Mouse (Mus musculus) megakaryocyte, adult 5-6 weeks (primary cell): ENCODE data around the gene Cldnd1. TPM values are rescaled to one million over a fixed set of nuclear protein-coding genes. Genes with fewer than 3 reads are reported as not detected.

ENCODE experiments used
- ATAC-seq: 2 replicates; pipeline ENCODE4 v1.8.0; 2016; ENCODE audit warnings: mild to moderate bottlenecking, inconsistent platforms; ENCODE audit not compliant: poor library complexity, severe bottlenecking
- total RNA-seq, 2 experiments: library from RNA; stranded (forward) in 1 of 2; stranded (reverse) in 1 of 2; fragments of 153-499, 151-499 nt in 1 of 2; fragments of 221-1000, 200-1000 nt in 1 of 2; gene quantifications; 2 replicates each; pipeline versions ENCODE4 v1.2.3 to v1.2.4; 2015 to 2017

The Cldnd1 gene
- total RNA-seq (2015) (65.0 and 74.3 TPM in 2 replicates), total RNA-seq (2017) (16.9 and 25.2 TPM in 2 replicates)

DNA sequence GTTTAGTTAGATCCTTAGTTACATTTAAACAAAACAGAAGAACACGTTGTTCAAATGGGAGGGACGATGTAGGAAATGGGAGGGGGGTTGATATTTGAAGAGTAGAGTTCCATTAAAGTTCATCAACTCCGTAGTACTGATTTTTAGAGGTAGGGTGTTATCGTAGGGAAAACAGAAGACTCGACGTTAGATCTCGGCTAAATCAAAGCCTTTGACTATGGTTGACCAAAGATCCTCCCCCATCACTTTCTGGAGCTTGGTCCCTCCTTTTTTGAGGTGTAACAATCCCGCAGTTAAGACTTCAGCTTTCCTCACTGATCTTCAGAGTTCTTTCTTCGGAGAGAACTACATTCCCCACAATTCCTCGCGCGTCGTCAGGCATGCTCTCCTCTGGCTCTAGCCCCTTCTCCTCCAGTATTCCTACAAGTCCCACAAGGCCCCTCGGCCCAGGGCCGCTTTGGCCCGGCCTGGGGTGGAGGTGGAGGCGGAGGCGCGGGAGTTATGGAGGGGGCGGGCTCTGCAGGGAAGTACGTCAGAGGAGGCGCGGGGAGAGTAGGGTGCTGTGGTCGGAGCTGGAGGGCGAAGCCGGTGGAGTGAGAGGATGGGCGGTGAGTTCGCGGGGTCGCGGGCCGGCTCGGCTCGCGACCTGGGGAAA, at the start of gene Cldnd1:
Gene Cldnd1 (plus strand): TSS at position 434 of the 655 bp plus-strand sequence.
- peak; percentile 96 for ATAC-seq

GRCm38 (mm10) chr16:58678660-58679059, 49.0 kb upstream of the Cldnd1 start:
- peak; percentile 78 for ATAC-seq

DNA sequence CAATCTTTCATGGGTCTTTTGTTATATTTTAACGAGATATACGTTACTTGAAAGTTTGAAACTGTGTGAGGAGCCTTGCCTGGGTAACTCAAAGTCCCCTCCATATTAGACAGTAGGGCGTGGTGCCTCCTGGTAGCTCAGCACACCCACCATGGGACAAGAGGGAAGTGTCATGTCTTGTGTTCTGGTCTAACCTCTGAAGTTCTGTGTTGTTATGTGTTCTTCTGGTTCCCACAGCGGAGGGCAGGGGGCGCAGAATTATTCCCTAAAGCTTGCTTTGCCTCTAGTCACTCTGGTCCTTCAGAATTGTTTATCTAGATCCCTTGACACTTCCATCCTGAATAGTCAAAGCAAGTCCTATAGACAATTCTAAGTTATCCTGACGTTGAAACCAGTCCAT, 45.7 kb upstream of the Cldnd1 start:
- no peak for ATAC-seq

- ATAC-seq: no peak
Measured at GRCm38 (mm10) chr16:58682870-58683269, 44.8 kb upstream of the Cldnd1 start.

DNA sequence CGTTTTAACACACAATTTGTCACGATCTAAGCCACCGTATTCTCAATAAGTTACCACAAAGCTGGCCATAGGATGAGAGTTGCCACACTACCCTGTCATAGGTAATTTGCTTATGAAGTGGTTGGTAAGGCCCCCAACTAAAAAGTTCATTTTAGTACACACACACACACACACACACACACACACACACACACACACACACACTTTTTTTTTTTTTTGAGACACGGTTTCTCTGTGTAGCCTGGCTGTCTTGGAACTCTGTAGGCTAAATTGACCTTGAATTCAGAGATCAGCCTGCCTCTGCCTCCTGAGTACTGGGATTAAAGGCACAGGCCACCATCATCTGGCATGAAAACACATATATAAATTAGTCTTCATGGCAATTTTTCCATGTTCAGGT, 43.8 kb upstream of the Cldnd1 start:
- ATAC-seq: no peak

DNA sequence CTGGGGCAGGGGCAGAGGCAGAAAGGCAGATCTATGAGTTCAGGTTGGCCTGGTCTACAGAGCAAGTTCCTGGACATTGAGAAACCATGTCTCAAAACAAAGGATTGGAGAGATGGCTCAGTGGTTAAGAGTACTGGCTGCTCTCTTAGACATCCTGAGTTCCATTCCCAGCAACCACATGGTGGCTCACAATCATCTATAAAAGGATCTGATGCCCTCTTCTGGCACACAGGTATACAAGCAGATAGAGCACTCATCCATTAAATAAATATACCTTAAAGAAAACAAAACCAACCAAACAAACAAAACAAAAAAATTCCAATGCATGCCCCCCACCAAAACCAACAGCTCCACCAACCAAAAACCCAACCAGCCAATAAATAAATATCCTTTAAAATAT, 43.2 kb upstream of the Cldnd1 start:
- no peak for ATAC-seq

GRCm38 (mm10) chr16:58685548-58686537, 41.9 kb upstream of the Cldnd1 start:
- peak; percentile 40 for ATAC-seq

- ATAC-seq: no peak
Measured at GRCm38 (mm10) chr16:58688534-58688933, 39.2 kb upstream of the Cldnd1 start.

GRCm38 (mm10) chr16:58689555-58690169, 38.0 kb upstream of the Cldnd1 start:
- ATAC-seq: peak; percentile 8

DNA sequence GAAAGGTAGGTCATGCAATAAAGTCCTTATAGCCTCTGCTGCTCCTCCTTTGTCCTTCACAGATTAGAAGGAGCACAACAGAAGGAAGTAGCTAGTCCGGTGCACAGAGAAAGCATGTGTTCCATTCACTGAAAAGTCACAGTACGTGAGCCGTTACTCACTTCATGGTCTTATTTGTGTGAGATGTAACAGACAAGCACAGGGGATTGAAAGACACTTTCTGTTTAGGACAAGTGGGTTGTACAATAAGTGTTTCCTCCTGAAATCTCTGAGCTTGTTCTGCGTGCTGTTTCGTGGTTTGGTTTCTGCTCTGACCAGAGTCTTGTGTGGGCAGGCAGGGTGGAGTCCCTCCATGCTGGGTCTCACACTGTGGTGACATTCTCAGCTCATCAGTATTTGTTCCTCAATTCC, 37.4 kb upstream of the Cldnd1 start:
- peak; percentile 83 for ATAC-seq

GRCm38 (mm10) chr16:58694091-58694490, 33.6 kb upstream of the Cldnd1 start:
- ATAC-seq: peak; percentile 39

- ATAC-seq: no peak
Measured at GRCm38 (mm10) chr16:58696796-58697195, 30.9 kb upstream of the Cldnd1 start.

GRCm38 (mm10) chr16:58697261-58697660, 30.4 kb upstream of the Cldnd1 start:
- ATAC-seq: no peak

- no peak for ATAC-seq
Measured at GRCm38 (mm10) chr16:58700174-58700573, 27.5 kb upstream of the Cldnd1 start.

DNA sequence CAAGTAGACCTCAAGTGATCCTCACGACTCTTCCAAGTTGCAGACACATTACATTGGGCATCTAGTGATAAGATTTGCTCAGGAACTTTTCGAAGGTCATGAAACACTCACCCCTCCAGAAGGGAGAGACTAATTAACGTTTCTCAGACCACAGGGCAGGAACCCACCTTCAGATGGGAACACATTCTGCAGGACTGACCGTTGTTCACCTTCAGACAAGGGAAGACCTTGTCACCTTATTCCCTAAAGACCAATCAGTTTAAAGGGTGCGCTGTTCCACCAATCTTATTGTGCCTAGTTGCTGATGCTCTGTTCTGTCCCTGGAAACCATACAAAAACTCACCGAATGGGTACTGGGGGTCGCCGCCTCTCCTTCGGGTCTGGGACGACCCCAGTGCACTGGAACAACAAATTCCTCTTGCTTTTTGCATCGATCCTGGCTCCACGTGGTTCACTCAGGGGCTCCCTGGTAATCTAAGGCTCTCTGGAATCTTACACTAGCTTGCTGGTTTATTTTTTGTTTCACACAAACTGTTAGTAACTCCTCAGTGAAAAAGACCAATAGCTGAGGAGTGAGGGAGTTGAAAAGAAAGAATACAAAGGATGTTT, 26.8 kb upstream of the Cldnd1 start:
- no peak for ATAC-seq

- peak; percentile 31 for ATAC-seq
Measured at GRCm38 (mm10) chr16:58701779-58702178, 25.9 kb upstream of the Cldnd1 start.

DNA sequence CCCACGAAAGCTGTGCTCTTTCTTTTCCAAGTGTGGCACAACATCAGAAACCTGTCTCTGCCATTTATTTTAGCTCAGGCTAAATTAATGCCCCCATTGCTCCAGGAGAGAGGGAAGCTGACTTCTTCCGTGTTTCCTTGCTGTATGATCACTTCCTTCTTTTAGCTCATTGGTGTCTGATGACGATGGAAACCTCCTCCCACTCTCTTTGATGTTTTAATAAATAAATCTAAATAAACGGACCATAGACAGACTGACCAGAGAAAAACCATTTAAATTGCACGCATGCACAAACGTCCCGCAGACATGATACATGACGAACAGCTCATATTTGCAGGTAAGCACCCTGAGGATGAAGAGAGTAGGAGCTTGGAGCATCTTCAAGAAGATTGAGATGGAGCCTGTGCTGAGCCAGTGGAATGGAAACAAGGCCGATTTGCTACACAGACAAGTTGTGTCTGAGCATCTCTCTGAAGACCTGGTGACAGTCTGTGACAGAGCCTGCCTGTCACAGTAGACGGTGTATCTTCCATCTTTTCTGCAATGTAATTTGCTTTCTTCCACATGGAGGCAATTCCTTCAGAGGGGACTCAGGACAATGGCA, 25.3 kb upstream of the Cldnd1 start:
- peak; percentile 73 for ATAC-seq

DNA sequence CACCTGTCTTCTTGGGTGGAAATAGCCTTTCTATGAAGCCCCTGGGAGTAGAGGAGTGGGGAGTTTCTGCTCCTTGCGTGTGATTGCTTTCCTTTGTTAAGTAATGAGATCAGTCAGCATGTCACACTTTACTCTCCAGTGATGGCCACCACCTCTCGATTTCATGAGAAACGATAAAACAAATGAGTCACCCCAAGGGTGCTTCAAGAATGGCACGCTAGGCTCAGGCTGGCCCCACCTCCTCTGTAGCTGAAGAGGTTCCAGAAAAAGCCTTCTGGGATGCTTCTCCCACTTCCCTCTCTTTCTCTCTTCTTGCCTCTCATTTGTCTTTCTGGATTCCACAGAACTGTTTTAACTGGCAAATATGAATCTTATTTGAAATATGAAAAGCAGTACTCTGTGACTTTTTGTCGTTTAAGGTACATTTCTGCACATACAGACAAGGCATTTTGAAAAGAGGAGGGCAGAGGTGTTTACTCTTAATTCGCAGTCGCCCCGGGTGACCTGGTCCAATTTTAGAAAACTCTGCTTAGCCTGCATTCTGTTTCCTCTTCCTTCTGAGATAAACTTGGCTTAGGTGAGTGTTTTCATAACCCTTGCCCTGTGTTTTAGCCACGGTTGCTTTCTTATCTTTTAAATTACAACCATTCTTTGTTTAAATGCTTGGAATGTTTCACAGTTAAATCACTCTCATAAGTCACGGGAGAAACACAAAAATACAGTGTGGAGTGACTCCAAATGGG, 24.2 kb upstream of the Cldnd1 start:
- ATAC-seq: peak; percentile 25; the same call in 1 of the 2 replicates

DNA sequence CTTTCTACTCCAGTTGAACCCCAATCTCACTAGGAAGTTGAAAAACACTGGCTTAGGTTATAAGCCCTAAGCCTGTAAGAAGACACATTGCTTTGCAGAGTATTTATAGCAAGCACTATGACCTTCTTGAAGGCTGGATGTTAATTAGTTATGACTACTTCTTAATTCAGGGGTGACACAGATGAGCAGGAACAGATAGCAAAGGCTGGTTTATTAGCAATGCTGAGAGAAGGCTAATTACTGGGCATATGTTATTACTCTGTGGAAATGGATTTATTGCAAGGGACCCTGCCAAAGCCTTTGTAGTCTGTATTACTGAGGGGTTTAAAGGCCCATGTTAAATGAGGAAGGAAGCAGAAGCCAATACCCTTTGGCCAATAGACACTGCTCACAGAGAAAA, 22.7 kb upstream of the Cldnd1 start:
- ATAC-seq: no peak
